Comparison of ENCODE assay signal across 11 mouse cellular contexts in the genomic region with DNA sequence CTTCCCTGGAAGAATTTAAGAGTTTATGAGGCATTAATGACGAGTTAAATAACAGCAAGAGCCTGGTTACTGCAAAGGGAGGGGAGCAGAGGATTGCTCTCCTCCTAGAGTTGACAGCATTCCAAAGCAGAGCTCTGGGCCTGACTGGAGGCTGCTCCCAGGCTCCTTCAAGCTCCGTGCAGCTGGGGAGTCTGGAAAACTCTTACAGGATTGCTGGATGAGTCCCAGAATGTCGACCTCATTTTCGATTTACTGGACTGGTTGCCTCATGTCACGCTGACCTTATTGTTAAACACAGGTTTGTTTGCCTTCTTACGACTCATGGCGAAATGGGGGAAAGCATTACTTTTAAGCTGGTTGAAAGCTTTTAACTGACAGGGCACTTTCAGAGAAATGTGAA. TPM values are rescaled to one million over a fixed set of nuclear protein-coding genes. Genes with fewer than 3 reads are reported as not detected.
DNase-seq lines count a peak whose midpoint lies in the region; ATAC-seq and TF ChIP-seq lines count a peak whose summit lies in the region.
"Had no signal": no experiment of that assay in that cellular context is flagged by ENCODE, and none has a peak within 500 bp of the region (broad histone marks: within the 10 kb centered on the region; RNA-seq: fewer than 3 reads in every experiment).

No protein-coding gene starts in this region.

- 47% methylated on average over 7 of the region's 7 CpGs for WGBS in liver, postnatal 0 days (ENCODE audit: insufficient replicate concordance)

- no peak overlapping the region for H3K9ac ChIP-seq in liver, postnatal 0 days (replicated peaks)
- H3K9ac ChIP-seq: limb, embryonic 15.5 days had no signal

- ATAC-seq in cerebellum, adult (ENCODE audit: insufficient number of reproducible peaks, low FRiP score, low TSS enrichment), result no peak
- ATAC-seq in liver, postnatal 0 days, result peak; percentile 82

- peak; percentile 5 to 7 for DNase-seq in cerebellum, postnatal 25 days
- peak; percentile 40 for DNase-seq in liver, postnatal 0 days
- DNase-seq in liver, result no peak
- DNase-seq in heart, postnatal 25 days (ENCODE audit: low spot score), result peak; percentile 19
- DNase-seq in skeletal muscle tissue, adult 2 months (ENCODE audit: low read depth, low spot score), result peak; percentile 54
- no peak for DNase-seq in right cerebral cortex, adult 18-20 months
- no peak for DNase-seq in right cerebral cortex, postnatal 36 days (ENCODE audit: low spot score in 2 of 2)
- DNase-seq: kidney, postnatal 36 days had no signal

- intact Hi-C loops in heart, postnatal 25 days (cut with DNase I), result no loop called here

- H3K9me3 ChIP-seq in liver, postnatal 0 days (ENCODE audit: low read length), result no peaks in the 10 kb centered on the region
- H3K9me3 ChIP-seq: limb, embryonic 15.5 days had no signal

- H3K27me3 ChIP-seq in liver, postnatal 0 days (ENCODE audit: insufficient read depth, low read length), result no peaks in the 10 kb centered on the region
- H3K27me3 ChIP-seq: limb, embryonic 15.5 days had no signal

- TF ChIP-seq CTCF in liver, postnatal 0 days (IDR thresholded peaks at IDR 0.05; ENCODE audit: low read depth), result no peak

- TF ChIP-seq EP300 in liver, postnatal 0 days (IDR thresholded peaks at IDR 0.05; ENCODE audit: low read depth), result no peak; the same call in 1 of the 2 replicates

- no peak overlapping the region for H3K4me3 ChIP-seq in liver, postnatal 0 days (ENCODE audit: low read depth, low read length)
- H3K4me3 ChIP-seq: limb, embryonic 15.5 days had no signal

- H3K36me3 ChIP-seq in liver, postnatal 0 days (replicated peaks; ENCODE audit: insufficient read depth, low read length), result no peaks in the 10 kb centered on the region
- H3K36me3 ChIP-seq: limb, embryonic 15.5 days had no signal

- H3K27ac ChIP-seq in liver, postnatal 0 days (ENCODE audit: low read depth), result peak overlapping the region; percentile 16; the same call in 1 of the 2 replicates
- H3K27ac ChIP-seq: limb, embryonic 15.5 days had no signal

- 0 out of 2 replicates have a peak overlapping the region, but pooled peaks have one; percentile 32 for H3K4me2 ChIP-seq in liver, postnatal 0 days (ENCODE audit: low read depth, low read length)
- H3K4me2 ChIP-seq: limb, embryonic 15.5 days had no signal

- no peaks in the 10 kb centered on the region for H3K4me1 ChIP-seq in liver, postnatal 0 days (ENCODE audit: insufficient read depth)
- H3K4me1 ChIP-seq: limb, embryonic 15.5 days had no signal

RNA-seq across cellular contexts. Expression of a gene that starts 1.4 kb away (rescaled TPM):
- not detected in 2 replicates for polyA plus RNA-seq in liver, postnatal 0 days (2015; fragmentation: Nextera tagmentation; extraction: Ambion mirVana)
- not detected for total RNA-seq in heart, postnatal 25 days (2021)
- total RNA-seq: granulocyte monocyte progenitor cell, adult 5-6 weeks had no signal

Comparison
In these comparisons a context has a peak if more than half of its experiments do, and no peak if none do; other contexts are left out.
1. DNase-seq: peak in cerebellum, postnatal 25 days (2 of 2), liver, postnatal 0 days (single experiment), heart, postnatal 25 days (single experiment) and skeletal muscle tissue, adult 2 months (single experiment); none in liver (single experiment), right cerebral cortex, adult 18-20 months (single experiment) and right cerebral cortex, postnatal 36 days (0 of 2).